Mouse (Mus musculus): ENCODE measurements around the gene Cd34. TPM values are rescaled to one million over a fixed set of nuclear protein-coding genes. Genes with fewer than 3 reads are reported as not detected.

Gene Cd34
- polyA plus RNA-seq, 1 experiment from 2014 or later = 50.8 TPM

- H3K9me3 ChIP-seq = no peaks in the 10 kb centered on the region
- H3K4me3 ChIP-seq = no peak overlapping the region
- DNase-seq (ENCODE audit: low spot score) = no peak
- H3K27me3 ChIP-seq (replicated peaks; ENCODE audit: low read depth, poor library complexity, severe bottlenecking) = no peaks in the 10 kb centered on the region
- H3K36me3 ChIP-seq (replicated peaks) = no peaks in the 10 kb centered on the region
- H3K4me1 ChIP-seq = no peaks in the 10 kb centered on the region
- H3K27ac ChIP-seq (replicated peaks) = no peak overlapping the region
- 83% methylated on average over 1 of the region's 1 CpGs for WGBS
Measured at GRCm38 (mm10) chr1:194993409-194993988, 54.9 kb downstream of the Cd34 start.

GRCm38 (mm10) chr1:194994262-194994661 is 55.6 kb downstream of the Cd34 start:
- WGBS = 78% methylated on average over 5 of the region's 5 CpGs
- H3K4me3 ChIP-seq = no peak overlapping the region
- H3K36me3 ChIP-seq (replicated peaks) = no peaks in the 10 kb centered on the region

GRCm38 (mm10) chr1:194995196-194995595 is 56.6 kb downstream of the Cd34 start:
- Histone ChIP-seq H3K4me1 (no peaks in the 10 kb centered on the region), H3K36me3 (replicated peaks) (no peaks in the 10 kb centered on the region), H3K27ac (replicated peaks) (no peak overlapping the region), H3K9me3 (no peaks in the 10 kb centered on the region), H3K4me3 (no peak overlapping the region), H3K27me3 (replicated peaks; ENCODE audit: low read depth, poor library complexity, severe bottlenecking) (no peaks in the 10 kb centered on the region)
- DNase-seq (ENCODE audit: low spot score) = no peak
- WGBS = 54% methylated on average over 2 of the region's 2 CpGs

More at GRCm38 (mm10) chr1:194994262-194994661, 55.6 kb downstream of the Cd34 start:
- Histone ChIP-seq H3K9me3 (no peaks in the 10 kb centered on the region), H3K27me3 (replicated peaks; ENCODE audit: low read depth, poor library complexity, severe bottlenecking) (no peaks in the 10 kb centered on the region), H3K27ac (replicated peaks) (no peak overlapping the region), H3K4me1 (no peaks in the 10 kb centered on the region)
- DNase-seq (ENCODE audit: low spot score) = no peak

DNA sequence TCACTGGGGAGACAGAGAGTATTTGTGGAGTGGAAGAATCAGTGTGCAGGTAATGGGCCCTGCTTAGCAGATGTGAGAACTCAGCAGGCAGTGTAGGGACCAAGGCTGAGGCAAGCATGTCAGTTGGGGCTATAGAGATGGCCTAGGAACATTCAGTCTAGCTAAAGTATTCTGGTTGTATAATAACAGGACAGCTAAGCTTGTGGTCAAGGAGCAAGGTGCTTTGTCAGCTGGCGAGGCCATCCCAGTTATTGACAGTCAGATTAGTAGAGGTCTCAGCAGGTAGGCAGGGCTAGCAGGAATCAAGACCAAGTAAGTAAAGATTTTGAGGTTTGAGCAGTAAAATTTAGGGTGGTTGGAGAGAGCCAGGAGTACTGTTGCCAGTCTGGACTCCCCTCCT is 59.8 kb downstream of the Cd34 start:
- no peak for DNase-seq (ENCODE audit: low spot score)
- 74% methylated on average over 1 of the region's 1 CpGs for WGBS
- Histone ChIP-seq H3K4me1 (no peaks in the 10 kb centered on the region), H3K9me3 (no peaks in the 10 kb centered on the region), H3K36me3 (replicated peaks) (no peaks in the 10 kb centered on the region), H3K4me3 (no peak overlapping the region), H3K27me3 (replicated peaks; ENCODE audit: low read depth, poor library complexity, severe bottlenecking) (no peaks in the 10 kb centered on the region), H3K27ac (replicated peaks) (no peak overlapping the region)

GRCm38 (mm10) chr1:195003328-195003727 is 64.7 kb downstream of the Cd34 start:
- no peak overlapping the region for H3K27ac ChIP-seq (replicated peaks)
- no peaks in the 10 kb centered on the region for H3K4me1 ChIP-seq
- 88% methylated on average over 4 of the region's 4 CpGs for WGBS
- no peaks in the 10 kb centered on the region for H3K9me3 ChIP-seq
- no peaks in the 10 kb centered on the region for H3K27me3 ChIP-seq (replicated peaks; ENCODE audit: low read depth, poor library complexity, severe bottlenecking)
- H3K36me3 ChIP-seq (replicated peaks) = no peaks in the 10 kb centered on the region
- no peak for DNase-seq (ENCODE audit: low spot score)
- no peak overlapping the region for H3K4me3 ChIP-seq

- Histone ChIP-seq H3K27me3 (replicated peaks; ENCODE audit: low read depth, poor library complexity, severe bottlenecking) (no peaks in the 10 kb centered on the region), H3K4me1 (no peaks in the 10 kb centered on the region), H3K36me3 (replicated peaks) (no peaks in the 10 kb centered on the region), H3K4me3 (no peak overlapping the region), H3K27ac (replicated peaks) (no peak overlapping the region), H3K9me3 (no peaks in the 10 kb centered on the region)
- no peak for DNase-seq (ENCODE audit: low spot score)
- 91% methylated on average over 1 of the region's 1 CpGs for WGBS
Measured at GRCm38 (mm10) chr1:195004194-195004593, 65.6 kb downstream of the Cd34 start.

DNA sequence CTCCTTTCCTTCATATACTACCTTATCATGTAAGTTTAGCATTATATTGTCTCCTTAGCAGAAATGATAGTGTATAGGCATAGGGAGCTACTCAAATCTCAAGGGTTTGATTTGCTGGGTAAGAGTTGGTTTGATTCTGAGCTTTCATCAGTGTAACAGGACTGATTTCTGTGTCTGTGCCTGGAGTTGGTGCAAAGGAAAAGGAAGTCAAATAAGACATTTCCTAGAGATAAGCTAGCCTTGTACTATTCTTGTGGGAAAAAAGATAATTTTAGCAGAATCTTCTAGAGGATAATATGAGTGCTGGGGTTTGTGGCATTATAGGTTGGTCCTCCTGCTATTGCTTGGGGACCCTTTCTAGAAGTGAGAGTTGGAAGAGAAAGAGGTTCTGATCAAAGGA is 67.6 kb downstream of the Cd34 start:
- H3K27me3 ChIP-seq (replicated peaks; ENCODE audit: low read depth, poor library complexity, severe bottlenecking) = no peaks in the 10 kb centered on the region
- no peak overlapping the region for H3K4me3 ChIP-seq
- no peak overlapping the region for H3K27ac ChIP-seq (replicated peaks)
- DNase-seq (ENCODE audit: low spot score) = no peak
- no peaks in the 10 kb centered on the region for H3K36me3 ChIP-seq (replicated peaks)
- no peaks in the 10 kb centered on the region for H3K9me3 ChIP-seq
- no peaks in the 10 kb centered on the region for H3K4me1 ChIP-seq

Other genes starting within 250 kb of the Cd34 start
- 0.78 and 0.98 TPM in 2 replicates for gene Cd46, start 153.4 kb downstream of the Cd34 start, polyA plus RNA-seq (2016; fragmentation: Nextera tagmentation; extraction: Ambion mirVana)
- 43.3 and 44.9 TPM in 2 replicates for gene Cr1l, start 192.8 kb downstream of the Cd34 start, polyA plus RNA-seq (2016; fragmentation: Nextera tagmentation; extraction: Ambion mirVana)
- 0.11 and 0.44 TPM in 2 replicates for gene Cr2, start 237.9 kb downstream of the Cd34 start, polyA plus RNA-seq (2016; fragmentation: Nextera tagmentation; extraction: Ambion mirVana)